8 mouse cellular contexts compared by ENCODE assay signal in the genomic region with DNA sequence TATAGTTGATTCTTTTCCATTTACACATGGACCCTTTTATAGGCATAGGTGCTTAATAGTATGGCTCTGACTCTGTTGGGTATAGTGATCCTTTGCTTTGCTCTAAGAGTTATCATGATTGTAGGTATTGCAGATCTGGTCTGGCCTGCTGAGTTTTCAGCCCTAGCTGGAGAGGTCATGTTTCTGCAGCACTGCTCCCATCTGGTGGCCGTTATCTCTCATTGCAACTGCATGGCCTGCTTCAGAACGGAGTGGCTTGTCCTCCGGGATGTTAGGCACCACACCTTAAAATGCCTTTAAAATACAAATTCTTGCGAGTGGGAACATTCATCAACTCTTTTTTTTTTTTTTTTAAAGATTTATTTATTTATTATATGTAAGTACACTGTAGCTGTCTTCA.
DNase-seq lines count a peak whose midpoint lies in the region; ATAC-seq and TF ChIP-seq lines count a peak whose summit lies in the region.

No protein-coding gene starts in this region.

- H3K27ac ChIP-seq in forebrain, postnatal 0 days (ENCODE audit: low read depth, low read length) = no peak overlapping the region
- H3K27ac ChIP-seq in hindbrain, postnatal 0 days = no peak overlapping the region
- H3K27ac ChIP-seq in stomach, postnatal 0 days (replicated peaks) = no peak overlapping the region

- TF ChIP-seq CTCF in forebrain, postnatal 0 days (IDR thresholded peaks at IDR 0.05; ENCODE audit: low read depth) = peak; percentile 71
- peak; percentile 81 for TF ChIP-seq CTCF in hindbrain, postnatal 0 days (IDR thresholded peaks at IDR 0.05; ENCODE audit: low read depth)
- peak; percentile 90 for TF ChIP-seq CTCF in stomach, postnatal 0 days (IDR thresholded peaks at IDR 0.05; ENCODE audit: low read depth)

- H3K4me1 ChIP-seq in forebrain, postnatal 0 days (ENCODE audit: insufficient read depth) = peaks cover 4% of the 10 kb centered on the region; the same call in 1 of the 2 replicates
- peaks cover 3% of the 10 kb centered on the region; the same call in 1 of the 2 replicates for H3K4me1 ChIP-seq in hindbrain, postnatal 0 days (ENCODE audit: insufficient read depth, low read length)
- 0 out of 2 replicates have a peak, but pooled peaks cover 4% of the 10 kb centered on the region for H3K4me1 ChIP-seq in stomach, postnatal 0 days (replicated peaks; ENCODE audit: control insufficient read depth, insufficient read depth)

- peak; percentile 67; the same call in 1 of the 2 replicates for ATAC-seq in cerebellum, adult (ENCODE audit: insufficient number of reproducible peaks, low FRiP score, low TSS enrichment)
- ATAC-seq in forebrain, postnatal 0 days = peak; percentile 32; the same call in 1 of the 2 replicates
- no peak for ATAC-seq in hindbrain, postnatal 0 days
- ATAC-seq in stomach, postnatal 0 days (ENCODE audit: low FRiP score, low TSS enrichment) = peak; percentile 79

- WGBS in forebrain, postnatal 0 days = 23% methylated on average over 4 of the region's 4 CpGs
- WGBS in hindbrain, postnatal 0 days = 22% methylated on average over 4 of the region's 4 CpGs
- 23% methylated on average over 4 of the region's 4 CpGs for WGBS in stomach, postnatal 0 days

- H3K4me3 ChIP-seq in forebrain, postnatal 0 days (ENCODE audit: low read depth, low read length) = no peak overlapping the region
- no peak overlapping the region for H3K4me3 ChIP-seq in hindbrain, postnatal 0 days (ENCODE audit: low read length)
- no peak overlapping the region for H3K4me3 ChIP-seq in stomach, postnatal 0 days (ENCODE audit: low read depth, low read length)

- TF ChIP-seq EP300 in stomach, postnatal 0 days (optimal IDR thresholded peaks at IDR 0.05) = no peak

- H3K9me3 ChIP-seq in forebrain, postnatal 0 days (ENCODE audit: low read length) = no peaks in the 10 kb centered on the region
- no peaks in the 10 kb centered on the region for H3K9me3 ChIP-seq in hindbrain, postnatal 0 days (ENCODE audit: low read length)
- H3K9me3 ChIP-seq in stomach, postnatal 0 days (ENCODE audit: control insufficient read depth, low read length) = no peaks in the 10 kb centered on the region

- H3K36me3 ChIP-seq in forebrain, postnatal 0 days (ENCODE audit: insufficient read depth) = peaks cover 14% of the 10 kb centered on the region
- no peaks in the 10 kb centered on the region for H3K36me3 ChIP-seq in hindbrain, postnatal 0 days (ENCODE audit: insufficient read depth, low read length)
- H3K36me3 ChIP-seq in stomach, postnatal 0 days (ENCODE audit: control insufficient read depth, insufficient read depth, low read length) = peaks cover 4% of the 10 kb centered on the region; the same call in 1 of the 2 replicates

- H3K9ac ChIP-seq in forebrain, postnatal 0 days = no peak overlapping the region
- H3K9ac ChIP-seq in hindbrain, postnatal 0 days (replicated peaks; ENCODE audit: low read length) = no peak overlapping the region
- no peak overlapping the region for H3K9ac ChIP-seq in stomach, postnatal 0 days (ENCODE audit: low read length)

- DNase-seq in urinary bladder, postnatal 14 days (ENCODE audit: low spot score) = peak; percentile 54
- DNase-seq in urinary bladder, adult 2 months (ENCODE audit: low spot score) = no peak
- DNase-seq in forebrain, postnatal 0 days = peak; percentile 41
- peak; percentile 63 for DNase-seq in hindbrain, postnatal 0 days (ENCODE audit: low spot score)
- peak; percentile 63 to 72 for DNase-seq in left cerebral cortex, adult 18-20 months (ENCODE audit: low spot score in 2 of 2)
- peak; percentile 72 for DNase-seq in mesoderm, embryonic 11.5 days (ENCODE audit: low read depth, low spot score)
- DNase-seq in stomach, postnatal 0 days (ENCODE audit: low spot score) = peak; percentile 70

- no peak overlapping the region for H3K4me2 ChIP-seq in forebrain, postnatal 0 days (ENCODE audit: low read depth)
- H3K4me2 ChIP-seq in hindbrain, postnatal 0 days (ENCODE audit: low read depth, low read length) = no peak overlapping the region
- H3K4me2 ChIP-seq in stomach, postnatal 0 days (replicated peaks; ENCODE audit: low read depth) = no peak overlapping the region

- H3K27me3 ChIP-seq in forebrain, postnatal 0 days (ENCODE audit: insufficient read depth, low read length) = no peaks in the 10 kb centered on the region
- no peaks in the 10 kb centered on the region for H3K27me3 ChIP-seq in hindbrain, postnatal 0 days (ENCODE audit: insufficient read depth, low read length)
- H3K27me3 ChIP-seq in stomach, postnatal 0 days (ENCODE audit: control insufficient read depth, insufficient read depth, low read length) = no peaks in the 10 kb centered on the region
